Mouse (Mus musculus) thymus, adult 2 months (tissue): ENCODE data around the gene Atg4d.

Experiments
- CTCF ChIP-seq: fragments of 200-500 bp; IDR thresholded peaks from 2 replicates; pipeline ENCODE4 v1.5.1; 2012; ENCODE audit warnings: mild to moderate bottlenecking, control low read depth, low read length, moderate library complexity, borderline replicate concordance; ENCODE audit not compliant: control insufficient read depth, poor library complexity, insufficient read depth; ENCODE audit errors: extremely low read depth
- POLR2A ChIP-seq: fragments of 200-500 bp; IDR thresholded peaks from 2 replicates; pipeline ENCODE4 v1.6.1; 2012; ENCODE audit warnings: mild to moderate bottlenecking, low read length, control low read depth, moderate library complexity; ENCODE audit not compliant: control insufficient read depth, poor library complexity, insufficient read depth; ENCODE audit errors: extremely low read depth

DNA sequence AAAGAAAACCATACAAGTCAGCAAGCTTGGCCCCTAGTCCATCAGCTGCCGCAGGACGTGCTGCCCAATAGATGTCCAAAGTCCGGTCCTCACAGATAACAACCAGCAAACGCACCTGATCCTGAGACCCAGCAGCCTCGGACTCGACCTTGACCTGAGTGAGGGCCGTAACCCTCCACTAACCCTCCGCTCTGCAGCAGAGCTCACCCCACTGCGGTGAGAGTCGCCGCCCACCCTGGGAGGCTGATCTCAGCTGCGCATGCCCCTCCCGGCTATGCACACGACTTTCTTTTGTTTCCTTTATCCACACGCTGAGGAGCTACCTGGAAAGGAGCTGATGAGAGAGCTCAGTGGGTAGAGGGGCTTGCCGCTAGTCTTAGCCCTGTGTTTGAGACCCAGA is 37.8 kb upstream of the Atg4d start:
- TF ChIP-seq CTCF (no peak), POLR2A (0 out of 2 replicates have a peak, but pooled peaks have one; percentile 35)
